Mouse (Mus musculus) cerebellum, adult 11-12 months (tissue): ENCODE results near the gene Iapp.
"Not testable (repeated sequence)": the region's sequence is repeated elsewhere in the genome, so short reads cannot be mapped to it uniquely, and the experiment has no call there.

Experiments
- DNase-seq: peaks from one replicate; pipeline ENCODE4 v3.0.0; 2022

Gene Iapp

GRCm38 (mm10) chr6:142298098-142298497 is at the start of gene Iapp:
Gene Iapp, plus strand, starts transcription at chr6:142298423.
- DNase-seq = no peak

- DNase-seq = not testable (repeated sequence)
Observed at GRCm38 (mm10) chr6:142250738-142251307, 47.4 kb upstream of the Iapp start.

- no peak for DNase-seq
Observed at GRCm38 (mm10) chr6:142275721-142276442, 22.3 kb upstream of the Iapp start.

- DNase-seq = no peak
Observed at GRCm38 (mm10) chr6:142289413-142290118, 8.7 kb upstream of the Iapp start.

- no peak for DNase-seq
Observed at GRCm38 (mm10) chr6:142305076-142305475, 6.9 kb downstream of the Iapp start.

- no peak for DNase-seq
Observed at GRCm38 (mm10) chr6:142314285-142314684, 16.1 kb downstream of the Iapp start.

GRCm38 (mm10) chr6:142317106-142317505 is 18.9 kb downstream of the Iapp start:
- no peak for DNase-seq

GRCm38 (mm10) chr6:142322881-142323280 is 24.7 kb downstream of the Iapp start, which contains the start of gene Slco1a5:
Gene Slco1a5, minus strand, starts transcription at chr6:142322981.
- no peak for DNase-seq

- no peak for DNase-seq
Observed at GRCm38 (mm10) chr6:142326598-142326997, 28.4 kb downstream of the Iapp start.

GRCm38 (mm10) chr6:142329201-142329600 is 31.0 kb downstream of the Iapp start:
- no peak for DNase-seq

- no peak for DNase-seq
Observed at GRCm38 (mm10) chr6:142338961-142339360, 40.7 kb downstream of the Iapp start.

- DNase-seq = no peak
Observed at GRCm38 (mm10) chr6:142339576-142339975, 41.4 kb downstream of the Iapp start.

- DNase-seq = no peak
Observed at GRCm38 (mm10) chr6:142343561-142343960, 45.3 kb downstream of the Iapp start.

GRCm38 (mm10) chr6:142345440-142346038 is 47.3 kb downstream of the Iapp start, which contains the start of gene Pyroxd1:
Gene Pyroxd1, plus strand, starts transcription at chr6:142345654.
- peak; percentile 80 for DNase-seq

GRCm38 (mm10) chr6:142346181-142347110 is 48.2 kb downstream of the Iapp start:
- DNase-seq = no peak

- no peak for DNase-seq
Observed at GRCm38 (mm10) chr6:142347431-142348385, 49.5 kb downstream of the Iapp start.

GRCm38 (mm10) chr6:142352099-142352498 is 53.9 kb downstream of the Iapp start:
- DNase-seq = not testable (repeated sequence)
